Mouse (Mus musculus) MEL-GATA-1-ER (cell line): ENCODE measurements around the gene Gm10392.
A peak's percentile ranks its signal among the peaks of the same experiment; 100 is the strongest.
"Not testable (repeated sequence)": the region's sequence is repeated elsewhere in the genome, so short reads cannot be mapped to it uniquely, and the experiment has no call there.

Source experiments
- DNase-seq: peaks from one replicate; pipeline ENCODE4 v3.0.0-alpha.2; 2012; ENCODE audit warnings: low read depth; ENCODE audit errors: extremely low read depth

Gm10392 gene

DNA sequence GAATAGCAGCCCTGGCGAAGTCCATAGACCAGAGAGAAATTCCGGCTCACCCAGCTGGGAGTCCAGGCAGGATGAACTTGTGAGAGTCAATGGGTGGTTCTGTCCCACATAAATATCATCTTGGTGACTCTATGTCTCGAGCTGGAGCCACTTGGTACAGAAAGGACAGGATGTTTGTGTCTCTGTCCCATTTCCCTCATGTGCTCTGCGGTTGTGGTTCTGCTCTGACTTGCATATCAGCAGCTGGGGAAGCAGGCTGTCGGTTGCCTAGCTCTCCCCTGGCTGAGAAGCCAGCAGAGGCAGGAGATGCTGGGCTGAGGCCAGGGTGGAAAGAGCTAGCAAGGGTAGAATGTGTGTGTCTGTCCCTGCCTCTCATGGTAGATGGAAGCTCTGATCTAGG, at the start of gene Gm10392:
Gene Gm10392 (minus strand): TSS at position 156 of the 400 bp plus-strand sequence.
- DNase-seq: peak; percentile 47

DNA sequence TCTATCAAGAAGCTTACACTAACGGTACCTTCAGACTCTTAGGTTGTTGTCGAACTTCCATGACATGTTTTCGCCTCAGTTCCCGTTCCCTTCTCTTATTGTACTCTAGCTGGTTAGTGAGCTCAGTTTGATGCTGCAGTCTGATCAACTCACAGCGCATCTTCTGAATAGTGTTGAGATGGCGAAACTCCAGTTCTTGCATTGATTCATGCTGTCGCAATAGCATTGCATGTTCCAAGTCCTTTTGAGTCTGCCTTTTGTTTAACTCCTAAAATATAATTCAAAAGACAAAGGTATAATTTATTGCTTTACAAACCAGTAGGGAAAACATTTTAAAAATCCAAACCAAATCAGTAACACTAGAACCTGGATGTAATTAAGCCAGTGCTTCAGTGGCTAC, 26.3 kb upstream of the Gm10392 start:
- DNase-seq: no peak

DNA sequence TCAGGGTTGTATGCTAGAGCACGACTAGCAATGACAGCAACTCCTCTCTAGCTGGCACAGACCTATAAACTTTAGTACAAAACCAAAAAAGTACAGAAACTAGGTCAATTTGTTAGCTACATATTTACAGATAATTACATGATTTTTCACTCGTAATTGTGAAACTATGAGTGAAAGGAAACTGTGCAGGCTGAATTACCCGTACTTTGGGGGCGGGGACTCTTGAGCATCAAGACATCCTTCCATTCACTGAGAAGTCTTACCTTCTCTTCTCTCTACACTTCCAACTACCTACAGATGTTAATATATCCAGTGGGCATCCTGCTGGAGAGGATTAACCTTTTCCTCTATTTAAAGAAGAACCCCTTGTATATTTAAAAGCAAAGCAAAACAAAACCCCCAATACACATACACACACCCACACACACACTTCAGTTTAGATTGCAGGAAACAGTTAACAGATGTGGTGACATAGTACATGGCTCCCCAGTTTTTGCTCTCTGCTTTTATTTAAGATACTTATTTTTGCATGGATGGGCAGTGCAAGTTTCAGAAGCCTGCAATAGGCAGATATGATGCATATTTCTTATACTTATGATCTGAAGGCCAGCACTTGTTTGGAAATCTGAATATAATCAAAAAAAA, 13.3 kb upstream of the Gm10392 start:
- DNase-seq: no peak

DNA sequence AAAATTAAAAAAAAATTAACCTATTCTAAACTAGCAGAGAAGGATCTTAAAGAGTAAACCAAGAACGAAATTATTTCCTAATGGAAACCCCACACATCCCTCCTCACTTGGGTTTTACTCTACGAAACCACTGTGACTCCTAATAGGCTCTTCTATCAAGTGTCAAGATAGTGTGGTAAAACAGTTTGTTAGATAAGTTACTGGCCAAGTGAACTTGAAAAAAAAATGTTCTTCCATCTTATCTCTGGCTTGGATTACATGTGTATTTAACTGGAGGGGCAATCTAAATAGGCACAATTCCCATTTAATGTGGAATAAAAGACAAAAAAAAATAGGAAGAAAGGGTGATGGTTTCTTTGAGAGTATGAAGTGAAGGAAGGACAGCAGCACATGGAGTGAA, 11.9 kb upstream of the Gm10392 start:
- no peak for DNase-seq

DNA sequence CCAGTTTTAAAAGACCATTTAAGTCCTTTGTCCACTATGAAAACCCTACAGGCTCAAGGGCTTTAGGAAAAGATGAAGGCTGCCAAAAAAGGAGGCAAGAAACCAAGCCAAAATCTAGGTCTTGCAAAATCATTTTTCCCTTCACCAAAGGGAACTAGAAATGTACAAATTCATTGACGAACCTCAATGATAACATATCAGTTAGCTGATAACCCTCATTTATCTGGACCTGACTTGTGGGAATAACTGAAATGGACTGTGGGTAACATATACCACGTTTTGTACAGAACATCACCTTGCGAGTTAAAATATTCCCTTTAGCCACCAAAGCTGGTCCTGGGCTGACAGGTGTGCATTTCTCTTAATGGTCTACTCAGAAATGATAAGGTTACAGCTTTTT, 10.6 kb upstream of the Gm10392 start:
- DNase-seq: no peak

DNA sequence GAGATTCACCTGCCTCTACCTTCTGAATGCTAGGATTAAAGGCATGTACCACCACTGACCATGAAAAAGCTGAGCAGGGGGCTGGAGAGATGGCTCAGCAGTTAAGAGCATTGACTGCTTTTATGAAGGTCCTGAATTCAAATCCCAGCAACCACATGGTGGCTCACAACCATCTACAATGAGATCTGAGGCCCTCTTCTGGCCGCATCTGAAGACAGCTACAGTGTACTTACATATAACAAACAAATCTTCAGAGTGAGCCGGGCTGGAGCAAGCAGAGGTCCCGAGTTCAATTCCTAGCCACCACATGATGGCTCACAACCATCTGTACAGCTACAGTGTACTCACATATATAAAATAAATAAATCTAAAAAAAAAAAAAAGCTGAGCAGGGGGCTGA, 9.4 kb upstream of the Gm10392 start:
- not testable (repeated sequence) for DNase-seq

DNA sequence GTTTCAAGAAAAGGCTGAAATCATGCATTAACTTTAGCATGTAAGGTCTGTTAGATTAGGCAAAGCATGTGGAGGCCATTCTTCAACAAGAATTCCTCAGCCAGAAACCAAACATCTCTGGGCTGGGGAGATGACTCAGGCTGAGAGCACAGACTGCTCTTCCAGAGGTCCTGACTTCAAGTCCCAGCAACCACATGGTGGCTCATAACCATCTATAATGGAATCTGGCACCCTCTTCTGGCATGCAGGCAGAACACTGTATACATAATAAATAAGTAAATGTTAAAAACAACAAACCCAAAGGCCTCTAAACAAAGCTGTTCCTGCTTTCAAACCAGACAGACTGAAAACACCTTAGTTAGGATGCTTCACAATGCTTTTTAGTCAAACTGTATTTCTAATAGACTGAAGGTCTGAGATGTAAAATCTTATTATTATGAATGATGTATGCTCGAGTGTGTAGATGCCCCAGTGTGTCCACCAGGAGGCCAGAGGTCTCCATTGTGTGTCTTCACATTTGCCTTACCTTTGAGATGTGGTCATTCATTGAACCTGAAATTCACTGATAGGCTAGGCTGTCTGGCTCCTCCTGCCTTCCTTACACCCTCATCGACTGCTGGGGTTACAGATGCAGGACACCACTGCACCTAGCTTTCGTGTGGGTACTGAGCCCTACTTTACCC, 6.9 kb upstream of the Gm10392 start:
- DNase-seq: no peak

DNA sequence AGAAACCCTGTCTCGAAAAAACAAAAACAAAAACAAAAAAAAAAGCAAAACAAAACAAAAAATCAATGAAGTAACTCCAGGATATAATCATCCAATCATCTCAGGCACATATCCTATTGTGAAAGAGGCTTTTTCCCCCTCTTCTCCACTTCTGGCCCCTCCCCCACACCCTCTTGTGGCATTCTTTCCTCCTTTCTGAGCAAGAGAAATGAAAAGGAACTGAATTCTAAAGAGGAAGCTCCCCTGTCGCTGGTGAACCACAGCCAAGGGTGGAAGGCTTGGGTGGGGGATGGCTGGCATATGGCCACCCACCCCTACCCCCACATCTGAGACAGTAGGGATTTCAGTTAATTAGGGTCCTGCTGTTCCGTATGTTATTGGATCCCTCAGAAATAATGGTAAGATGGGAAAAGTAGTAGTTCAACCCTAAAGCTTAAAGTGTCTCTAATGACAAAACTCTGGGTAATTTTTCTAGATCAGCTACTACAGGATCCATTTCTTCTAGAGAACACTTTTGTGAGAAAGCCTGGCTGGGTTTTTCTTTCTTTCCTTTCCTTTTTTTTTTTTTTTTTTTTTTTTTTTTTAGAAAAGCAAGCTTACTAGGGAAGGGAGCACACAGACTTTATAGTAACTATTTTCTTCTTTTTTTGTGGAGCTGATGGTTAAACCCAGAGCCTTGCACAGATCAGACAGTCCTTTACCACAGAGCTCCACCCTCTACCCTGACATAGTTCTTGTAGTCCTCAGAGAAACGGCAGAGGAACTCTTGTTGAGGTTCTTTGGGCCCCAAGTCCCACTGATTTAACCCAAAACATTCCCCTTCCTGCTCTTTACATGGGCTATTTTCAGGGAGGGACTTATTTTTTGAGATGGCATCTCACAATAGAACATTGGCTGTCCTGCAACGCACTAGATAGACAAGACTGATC, 1.9 kb upstream of the Gm10392 start:
- peak; percentile 67 for DNase-seq

DNA sequence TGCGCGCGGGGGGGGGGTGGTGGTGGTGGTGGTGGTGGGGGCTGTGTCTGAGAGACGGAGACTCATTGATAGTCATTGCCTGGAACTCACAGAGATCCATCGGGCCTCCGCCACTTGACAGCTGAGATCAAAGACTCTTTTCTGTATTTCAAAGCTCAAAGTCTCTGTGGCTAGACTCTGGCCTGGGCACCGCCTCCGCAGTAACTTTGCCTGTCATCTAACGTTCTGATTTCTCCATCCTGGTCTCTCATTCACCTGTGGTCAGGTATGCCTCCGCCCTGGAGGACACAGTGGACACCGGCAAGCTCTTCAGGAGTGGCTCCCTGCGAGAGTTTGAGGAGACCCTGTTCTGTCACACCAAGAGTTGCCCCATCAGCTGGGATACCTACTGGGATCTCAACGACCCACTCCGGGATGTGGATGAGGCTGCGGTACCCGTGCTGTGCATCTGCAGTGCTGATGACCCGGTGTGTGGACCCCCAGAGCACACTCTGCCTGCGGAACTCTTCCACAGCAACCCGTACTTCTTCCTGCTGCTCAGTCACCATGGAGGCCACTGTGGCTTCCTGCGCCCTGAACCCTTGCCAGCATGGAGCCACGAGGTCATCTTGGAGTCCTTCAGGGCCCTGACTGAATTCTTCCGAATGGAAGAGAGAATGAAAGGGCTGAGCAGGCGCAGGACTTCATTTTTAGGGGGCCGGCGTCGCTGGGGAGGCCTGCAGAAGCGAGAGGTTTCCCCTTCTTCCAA, 773 bp downstream of the Gm10392 start:
- DNase-seq: no peak

DNA sequence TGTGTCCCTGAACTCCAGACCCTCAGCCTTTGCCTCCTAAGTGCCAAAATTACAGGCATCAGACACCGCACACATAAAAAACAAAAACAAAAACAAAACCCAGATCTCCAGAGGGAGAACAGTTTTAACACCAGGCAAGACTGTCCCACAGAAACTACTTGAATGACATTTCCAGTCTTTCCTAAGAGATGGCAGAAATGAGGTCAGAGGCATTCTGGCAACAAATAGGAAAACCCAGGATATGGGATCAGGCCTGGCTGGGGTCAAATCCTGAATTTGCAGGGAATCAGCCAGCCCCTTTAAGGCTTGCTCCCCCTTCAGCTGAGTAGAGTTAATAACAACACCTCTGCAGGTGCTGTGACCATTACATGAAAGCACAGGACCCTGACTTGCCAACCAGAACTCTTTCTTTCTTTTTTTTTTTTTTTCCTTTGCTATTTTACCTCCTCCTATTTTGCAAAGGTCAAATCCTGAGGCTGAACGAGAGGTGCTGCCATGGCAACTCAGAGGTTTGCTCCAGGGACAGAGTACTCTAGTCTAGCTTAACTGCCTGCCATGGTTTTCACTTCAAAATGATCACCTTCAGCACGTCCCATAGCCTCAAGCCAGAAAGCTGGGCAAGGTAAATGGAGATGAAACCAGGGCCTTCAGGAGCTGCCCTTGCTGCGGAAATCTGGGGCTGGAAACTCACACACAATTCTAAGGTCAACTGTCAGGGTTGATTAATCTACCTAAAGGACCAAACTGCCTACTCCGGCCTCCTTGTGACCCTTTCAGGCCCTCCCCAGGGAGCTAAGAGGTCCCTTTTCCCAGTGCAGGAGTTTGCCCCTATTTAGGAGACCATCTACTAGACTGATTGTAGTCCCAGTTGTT, 2.2 kb downstream of the Gm10392 start:
- no peak for DNase-seq

DNA sequence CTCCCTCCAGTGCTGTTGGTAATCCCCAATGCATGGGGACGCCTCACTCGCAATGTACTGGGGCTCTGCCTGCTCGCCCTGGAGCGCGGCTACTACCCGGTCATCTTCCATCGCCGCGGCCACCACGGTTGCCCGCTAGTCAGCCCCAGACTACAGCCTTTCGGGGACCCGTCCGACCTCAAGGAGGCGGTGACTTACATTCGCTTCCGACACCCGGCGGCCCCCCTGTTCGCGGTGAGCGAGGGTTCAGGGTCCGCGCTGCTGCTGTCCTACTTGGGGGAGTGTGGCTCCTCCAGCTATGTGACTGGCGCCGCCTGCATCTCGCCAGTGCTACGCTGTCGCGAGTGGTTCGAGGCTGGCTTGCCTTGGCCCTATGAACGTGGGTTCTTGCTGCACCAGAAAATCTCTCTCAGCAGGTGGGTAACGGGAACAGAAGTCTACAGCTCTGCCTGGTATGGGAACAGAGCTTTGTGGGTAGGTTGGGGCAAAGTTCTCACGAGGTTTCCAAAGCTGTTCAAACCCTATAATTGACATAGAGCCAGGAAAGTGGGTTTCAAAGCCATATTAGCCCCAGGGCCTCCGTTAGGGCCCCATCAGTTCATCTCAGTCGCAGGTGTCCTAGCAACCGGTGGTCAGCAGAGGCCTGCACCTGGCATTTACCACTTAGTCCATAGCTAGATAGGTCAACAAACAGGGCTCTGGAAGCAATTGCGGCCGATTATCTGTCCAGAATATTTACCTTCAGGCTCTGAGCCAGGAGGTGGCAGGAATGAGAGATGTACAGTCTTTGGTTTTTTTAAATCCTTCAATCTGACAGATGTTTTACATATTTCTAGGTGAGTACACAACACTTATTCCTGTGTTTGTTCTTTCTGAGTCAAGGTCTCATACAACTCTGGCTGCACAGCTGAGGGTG, 3.1 kb downstream of the Gm10392 start, which contains the start of gene Trp53i13:
Gene Trp53i13 (minus strand): TSS at position 344 of the 916 bp plus-strand sequence.
- DNase-seq: no peak

DNA sequence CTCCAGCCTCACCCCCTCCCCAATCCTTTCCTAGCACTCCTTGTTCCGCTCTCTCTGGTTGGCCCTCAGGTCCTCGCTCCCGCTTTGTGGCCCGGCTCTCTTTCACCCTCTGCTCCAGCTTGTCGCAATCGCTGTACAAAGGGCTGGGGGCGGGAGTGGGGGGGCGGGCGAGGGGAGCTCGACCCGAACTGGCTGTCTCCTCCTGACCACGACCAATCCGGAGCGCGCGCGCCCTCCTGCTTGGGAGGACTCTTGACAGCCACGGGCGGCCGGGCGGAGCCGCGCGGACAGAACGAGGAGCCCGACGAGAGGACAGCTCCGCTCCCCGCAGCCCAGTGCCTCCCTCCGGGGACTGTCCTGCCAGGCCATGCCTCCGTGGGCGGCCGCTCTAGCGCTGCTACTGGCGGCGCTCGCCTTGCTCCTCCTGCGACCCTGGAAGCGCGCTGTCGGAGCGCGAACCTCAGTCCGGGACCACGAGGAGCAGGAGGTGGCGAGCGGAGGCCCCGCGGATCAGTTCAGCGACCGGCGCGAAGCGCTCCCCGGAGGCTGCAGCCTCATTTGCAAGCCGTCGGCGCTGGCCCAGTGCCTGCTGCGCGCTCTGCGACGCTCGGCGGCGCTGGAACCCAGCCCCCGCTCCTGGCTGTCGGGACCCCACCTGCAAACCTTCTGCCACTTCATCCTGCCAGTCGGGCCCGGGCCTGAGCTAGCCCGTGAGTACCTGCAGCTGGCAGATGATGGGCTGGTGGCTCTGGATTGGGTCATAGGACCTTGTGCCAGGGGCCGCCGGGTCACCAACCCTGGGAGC, 4.0 kb downstream of the Gm10392 start, which contains the start of gene Abhd15:
Gene Abhd15 (plus strand): TSS at position 290 of the 805 bp plus-strand sequence.
- no peak for DNase-seq

DNA sequence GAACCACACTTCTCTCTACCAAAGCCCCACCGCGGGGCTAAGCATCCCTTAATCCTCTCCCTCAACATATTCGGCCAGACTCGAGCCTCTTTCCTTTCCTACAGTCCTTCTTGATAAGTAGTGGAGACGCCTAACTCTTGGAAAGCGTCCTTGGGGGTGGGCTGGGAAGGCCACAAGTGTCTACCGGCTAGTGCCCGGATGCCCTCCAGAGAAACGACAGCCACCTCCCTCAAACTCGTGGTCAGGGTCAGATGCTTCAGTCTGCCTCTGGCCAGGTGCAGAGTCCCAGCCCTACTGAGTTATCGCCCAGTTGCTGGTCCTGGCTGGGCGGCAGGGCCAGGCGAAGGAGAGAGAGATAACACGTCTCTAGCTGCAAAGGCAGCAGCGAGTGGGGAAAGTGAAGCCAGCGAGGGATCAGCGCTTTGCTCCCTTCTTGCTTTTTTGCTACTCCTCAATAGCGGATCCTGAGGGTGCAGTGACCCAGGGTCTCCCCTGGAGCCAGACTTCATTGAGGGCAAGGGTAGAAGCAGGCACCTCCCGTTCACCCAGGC, 4.6 kb downstream of the Gm10392 start:
- no peak for DNase-seq

DNA sequence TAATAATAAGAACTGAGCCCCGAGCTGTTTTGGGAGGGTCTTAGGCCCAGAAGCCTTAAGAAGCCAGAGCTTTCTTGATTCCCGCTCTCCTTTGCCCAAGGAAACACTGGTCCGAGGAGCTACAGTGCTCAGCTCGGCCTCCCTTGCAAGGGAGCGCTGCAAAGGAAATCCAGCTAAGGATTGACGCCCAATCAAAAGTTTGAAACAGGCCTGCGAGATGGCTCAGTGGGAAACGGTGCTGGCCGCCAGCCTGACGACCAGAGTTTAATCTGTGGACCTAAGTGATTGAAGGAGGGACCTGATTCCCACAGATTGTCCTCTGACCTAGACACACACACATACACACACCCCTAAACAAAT, 5.2 kb downstream of the Gm10392 start:
- DNase-seq: no peak

DNA sequence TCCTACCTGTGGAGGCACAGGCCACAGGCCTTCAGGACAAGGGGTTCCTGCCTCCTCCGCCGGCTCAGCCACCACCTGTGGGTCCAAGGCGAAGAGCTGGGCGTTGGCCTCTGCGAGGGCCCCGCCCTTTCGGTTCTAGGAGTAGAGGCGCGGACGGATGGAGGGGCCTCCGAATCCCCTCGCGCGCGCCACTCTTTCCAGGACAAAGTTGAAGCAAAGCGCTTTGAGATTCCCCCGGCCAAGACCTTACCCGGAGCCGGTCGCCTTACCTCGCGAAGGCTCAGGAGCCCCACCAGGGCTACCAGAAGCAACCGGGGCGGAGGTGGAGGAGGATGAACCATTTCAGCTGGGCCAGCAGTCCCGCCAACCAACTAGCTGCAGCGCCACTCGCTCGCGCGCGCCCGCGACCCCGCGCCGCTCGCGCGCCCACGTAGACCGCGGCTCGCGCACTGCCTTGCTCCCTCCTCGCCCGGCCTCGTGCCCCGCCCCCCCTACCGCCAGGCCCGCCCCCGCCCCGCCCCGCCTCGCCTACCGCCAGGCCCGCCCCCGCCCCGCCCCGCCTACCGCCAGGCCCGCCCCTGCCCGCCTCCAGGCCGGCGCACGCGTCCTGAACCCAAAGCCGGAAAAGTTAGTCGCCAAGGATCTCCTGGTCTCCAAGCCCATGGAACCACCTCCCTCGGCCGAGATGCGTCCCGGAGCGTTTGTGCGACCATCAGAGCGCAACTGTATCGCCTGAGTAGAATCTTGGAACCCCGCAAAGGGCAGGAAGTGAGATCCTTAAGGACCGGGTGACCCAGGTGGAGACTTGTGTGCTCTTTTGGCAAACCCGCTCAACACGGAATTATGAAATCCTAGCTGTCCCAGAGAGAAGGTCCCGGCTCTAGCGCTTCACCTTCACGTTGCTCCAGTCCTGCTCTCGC, 5.8 kb downstream of the Gm10392 start:
- peak; percentile 46 for DNase-seq

DNA sequence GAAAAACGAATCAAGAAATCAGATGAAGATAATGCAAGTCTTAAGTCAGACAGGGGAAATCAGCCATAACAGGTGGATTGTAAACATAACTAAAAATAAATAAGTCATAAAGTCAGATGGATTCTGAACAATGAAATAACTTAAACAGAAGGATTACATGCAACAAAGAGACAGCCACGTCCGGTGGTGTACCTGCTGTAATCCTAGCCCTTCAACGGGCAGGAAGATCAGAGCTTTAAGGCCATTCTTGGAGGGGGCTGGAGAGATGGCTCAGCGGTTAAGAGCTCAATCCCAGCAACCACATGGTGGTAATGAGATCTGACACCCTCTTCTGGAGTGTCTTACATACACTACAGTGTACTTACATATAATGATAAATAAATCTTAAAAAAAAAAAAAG, 7.7 kb downstream of the Gm10392 start:
- no peak for DNase-seq
